Mouse (Mus musculus): ENCODE data around the gene Scml4. TPM values are rescaled to one million over a fixed set of nuclear protein-coding genes. Genes with fewer than 3 reads are reported as not detected.

Scml4 gene
- polyA plus RNA-seq, 1 experiment: 2.3 TPM

- Histone ChIP-seq H3K27me3 (ENCODE audit: control insufficient read depth, insufficient read depth, insufficient read length) (no peaks in the 10 kb centered on the region), H3K36me3 (ENCODE audit: control insufficient read depth, insufficient read depth) (peaks cover under 1% of the 10 kb centered on the region), H3ac (ENCODE audit: control insufficient read depth, insufficient read length, low read depth) (no peak overlapping the region), H3K79me3 (ENCODE audit: low read depth) (no peaks in the 10 kb centered on the region), H3K79me2 (ENCODE audit: control insufficient read depth, insufficient read depth) (no peaks in the 10 kb centered on the region), H3K4me3 (ENCODE audit: insufficient read depth, poor library complexity, severe bottlenecking) (no peak overlapping the region)
- no peak for TF ChIP-seq USF1 (IDR thresholded peaks at IDR 0.05; ENCODE audit: low read depth)
- TF ChIP-seq CTCF (IDR thresholded peaks at IDR 0.05; ENCODE audit: control insufficient read depth, insufficient read depth, insufficient read length): peak; percentile 87
- no peak for TF ChIP-seq CEBPB (IDR thresholded peaks at IDR 0.05; ENCODE audit: low read depth)
Measured at GRCm38 (mm10) chr10:42842358-42842757, 17.8 kb upstream of the Scml4 start.

GRCm38 (mm10) chr10:42843416-42843815, 16.8 kb upstream of the Scml4 start:
- Histone ChIP-seq H3K27me3 (ENCODE audit: control insufficient read depth, insufficient read depth, insufficient read length) (no peaks in the 10 kb centered on the region), H3K4me3 (ENCODE audit: insufficient read depth, poor library complexity, severe bottlenecking) (no peak overlapping the region), H3ac (ENCODE audit: control insufficient read depth, insufficient read length, low read depth) (no peak overlapping the region), H3K79me2 (ENCODE audit: control insufficient read depth, insufficient read depth) (no peaks in the 10 kb centered on the region), H3K79me3 (ENCODE audit: low read depth) (no peaks in the 10 kb centered on the region), H3K36me3 (ENCODE audit: control insufficient read depth, insufficient read depth) (no peaks in the 10 kb centered on the region)
- no peak for TF ChIP-seq FOSL1 (IDR thresholded peaks at IDR 0.05; ENCODE audit: insufficient read depth, low read length, poor library complexity, severe bottlenecking)
- no peak for TF ChIP-seq MYOD1 (IDR thresholded peaks at IDR 0.05; ENCODE audit: control insufficient read depth, insufficient read length, low read depth)
- TF ChIP-seq CTCF (IDR thresholded peaks at IDR 0.05; ENCODE audit: control insufficient read depth, insufficient read depth, insufficient read length): no peak
- TF ChIP-seq USF1 (IDR thresholded peaks at IDR 0.05; ENCODE audit: low read depth): no peak
- no peak for TF ChIP-seq MAX (IDR thresholded peaks at IDR 0.05)
- TF ChIP-seq MYOG (IDR thresholded peaks at IDR 0.05; ENCODE audit: control insufficient read depth, extremely low read depth, insufficient read length): no peak
- no peak for TF ChIP-seq CEBPB (IDR thresholded peaks at IDR 0.05; ENCODE audit: low read depth)

GRCm38 (mm10) chr10:42845480-42845879, 14.7 kb upstream of the Scml4 start:
- Histone ChIP-seq H3K27me3 (ENCODE audit: control insufficient read depth, insufficient read depth, insufficient read length) (no peaks in the 10 kb centered on the region), H3K36me3 (ENCODE audit: control insufficient read depth, insufficient read depth) (no peaks in the 10 kb centered on the region), H3K4me3 (ENCODE audit: insufficient read depth, poor library complexity, severe bottlenecking) (no peak overlapping the region), H3K79me3 (ENCODE audit: low read depth) (no peaks in the 10 kb centered on the region), H3ac (ENCODE audit: control insufficient read depth, insufficient read length, low read depth) (no peak overlapping the region), H3K79me2 (ENCODE audit: control insufficient read depth, insufficient read depth) (no peaks in the 10 kb centered on the region)
- TF ChIP-seq MYOD1 (IDR thresholded peaks at IDR 0.05; ENCODE audit: control insufficient read depth, insufficient read length, low read depth) (no peak), MYOG (IDR thresholded peaks at IDR 0.05; ENCODE audit: control insufficient read depth, extremely low read depth, insufficient read length) (no peak), FOSL1 (IDR thresholded peaks at IDR 0.05; ENCODE audit: insufficient read depth, low read length, poor library complexity, severe bottlenecking) (no peak), MAX (IDR thresholded peaks at IDR 0.05) (no peak), CEBPB (IDR thresholded peaks at IDR 0.05; ENCODE audit: low read depth) (no peak), USF1 (IDR thresholded peaks at IDR 0.05; ENCODE audit: low read depth) (no peak), CTCF (IDR thresholded peaks at IDR 0.05; ENCODE audit: control insufficient read depth, insufficient read depth, insufficient read length) (no peak)

GRCm38 (mm10) chr10:42848179-42849080, 11.7 kb upstream of the Scml4 start:
- no peaks in the 10 kb centered on the region for H3K36me3 ChIP-seq (ENCODE audit: control insufficient read depth, insufficient read depth)
- no peaks in the 10 kb centered on the region for H3K27me3 ChIP-seq (ENCODE audit: control insufficient read depth, insufficient read depth, insufficient read length)
- H3K79me2 ChIP-seq (ENCODE audit: control insufficient read depth, insufficient read depth): no peaks in the 10 kb centered on the region
- H3K4me3 ChIP-seq (ENCODE audit: insufficient read depth, poor library complexity, severe bottlenecking): no peak overlapping the region
- TF ChIP-seq CTCF (IDR thresholded peaks at IDR 0.05; ENCODE audit: control insufficient read depth, insufficient read depth, insufficient read length) (no peak), MAX (IDR thresholded peaks at IDR 0.05) (no peak), MYOG (IDR thresholded peaks at IDR 0.05; ENCODE audit: control insufficient read depth, extremely low read depth, insufficient read length) (no peak), FOSL1 (IDR thresholded peaks at IDR 0.05; ENCODE audit: insufficient read depth, low read length, poor library complexity, severe bottlenecking) (no peak), CEBPB (IDR thresholded peaks at IDR 0.05; ENCODE audit: low read depth) (no peak), MYOD1 (IDR thresholded peaks at IDR 0.05; ENCODE audit: control insufficient read depth, insufficient read length, low read depth) (no peak), USF1 (IDR thresholded peaks at IDR 0.05; ENCODE audit: low read depth) (no peak)
- H3ac ChIP-seq (ENCODE audit: control insufficient read depth, insufficient read length, low read depth): no peak overlapping the region
- no peaks in the 10 kb centered on the region for H3K79me3 ChIP-seq (ENCODE audit: low read depth)

- Histone ChIP-seq H3K4me3 (ENCODE audit: insufficient read depth, poor library complexity, severe bottlenecking) (no peak overlapping the region), H3K27me3 (ENCODE audit: control insufficient read depth, insufficient read depth, insufficient read length) (no peaks in the 10 kb centered on the region), H3K79me2 (ENCODE audit: control insufficient read depth, insufficient read depth) (no peaks in the 10 kb centered on the region), H3K36me3 (ENCODE audit: control insufficient read depth, insufficient read depth) (no peaks in the 10 kb centered on the region), H3ac (ENCODE audit: control insufficient read depth, insufficient read length, low read depth) (no peak overlapping the region), H3K79me3 (ENCODE audit: low read depth) (no peaks in the 10 kb centered on the region)
- TF ChIP-seq MYOG (IDR thresholded peaks at IDR 0.05; ENCODE audit: control insufficient read depth, extremely low read depth, insufficient read length): no peak
Measured at GRCm38 (mm10) chr10:42849081-42849400, 11.1 kb upstream of the Scml4 start.

GRCm38 (mm10) chr10:42854838-42855237, 5.3 kb upstream of the Scml4 start:
- TF ChIP-seq CTCF (IDR thresholded peaks at IDR 0.05; ENCODE audit: control insufficient read depth, insufficient read depth, insufficient read length): no peak
- H3K36me3 ChIP-seq (ENCODE audit: control insufficient read depth, insufficient read depth): no peaks in the 10 kb centered on the region

More at GRCm38 (mm10) chr10:42854838-42855237, 5.3 kb upstream of the Scml4 start:
- no peak overlapping the region for H3ac ChIP-seq (ENCODE audit: control insufficient read depth, insufficient read length, low read depth)
- H3K27me3 ChIP-seq (ENCODE audit: control insufficient read depth, insufficient read depth, insufficient read length): no peaks in the 10 kb centered on the region
- H3K79me2 ChIP-seq (ENCODE audit: control insufficient read depth, insufficient read depth): no peaks in the 10 kb centered on the region
- no peak overlapping the region for H3K4me3 ChIP-seq (ENCODE audit: insufficient read depth, poor library complexity, severe bottlenecking)
- H3K79me3 ChIP-seq (ENCODE audit: low read depth): no peaks in the 10 kb centered on the region

All from C2C12 (cell line).